Mouse (Mus musculus) fat pad, adult 2 months (tissue): ENCODE measurements around the gene Cd70.
"Not testable (repeated sequence)": the region's sequence is repeated elsewhere in the genome, so short reads cannot be mapped to it uniquely, and the experiment has no call there.

Source experiments
- DNase-seq: peaks from one replicate; pipeline ENCODE4 v3.0.0-alpha.2; 2011; ENCODE audit warnings: low read depth, low spot score; ENCODE audit errors: extremely low read depth

Cd70 gene

DNA sequence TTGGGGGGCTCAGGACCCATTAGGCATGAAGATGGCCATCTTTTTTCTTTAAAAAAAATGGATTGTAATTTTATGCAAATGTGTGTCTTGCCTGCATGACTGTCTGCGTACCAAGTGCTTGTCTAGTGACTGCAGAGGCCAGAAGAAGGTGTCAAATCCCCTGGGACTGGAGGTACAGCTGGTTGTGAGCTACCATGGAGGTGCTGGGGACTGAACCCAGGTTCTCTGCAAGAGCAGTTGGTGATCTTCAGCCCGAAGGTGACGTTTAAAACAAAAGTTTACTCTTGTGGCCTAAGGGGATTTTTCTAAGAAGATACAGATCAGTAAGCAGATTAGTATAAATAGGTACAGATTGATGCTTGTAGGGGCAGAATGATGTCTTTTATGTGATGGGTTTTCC, 13.9 kb downstream of the Cd70 start:
- no peak for DNase-seq

GRCm38 (mm10) chr17:57134693-57135092, 14.9 kb downstream of the Cd70 start:
- no peak for DNase-seq

DNA sequence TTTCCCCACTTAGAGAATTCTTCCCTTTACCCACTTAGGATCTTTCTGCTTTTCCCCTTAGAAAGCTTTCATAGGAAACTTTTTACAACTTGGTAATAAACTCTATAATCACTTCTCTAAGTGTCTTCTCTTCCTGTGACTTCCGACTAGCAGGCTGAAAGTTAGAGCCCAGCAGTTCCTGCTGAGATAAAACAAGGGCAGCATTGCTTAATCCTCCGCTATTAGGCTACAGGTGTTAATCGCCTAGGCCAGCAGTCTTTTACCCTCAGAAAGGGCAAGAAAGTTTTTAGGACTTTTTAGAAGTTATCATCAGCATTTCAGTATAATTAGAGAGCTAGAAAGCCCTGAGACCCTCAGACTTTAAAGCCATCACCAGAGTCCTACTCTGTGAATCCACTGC, 15.6 kb downstream of the Cd70 start:
- not testable (repeated sequence) for DNase-seq

- DNase-seq: no peak
These were observed 17.8 kb downstream of the Cd70 start for GRCm38 (mm10) chr17:57131793-57132192.

GRCm38 (mm10) chr17:57125853-57126622, 23.5 kb downstream of the Cd70 start:
- no peak for DNase-seq

DNA sequence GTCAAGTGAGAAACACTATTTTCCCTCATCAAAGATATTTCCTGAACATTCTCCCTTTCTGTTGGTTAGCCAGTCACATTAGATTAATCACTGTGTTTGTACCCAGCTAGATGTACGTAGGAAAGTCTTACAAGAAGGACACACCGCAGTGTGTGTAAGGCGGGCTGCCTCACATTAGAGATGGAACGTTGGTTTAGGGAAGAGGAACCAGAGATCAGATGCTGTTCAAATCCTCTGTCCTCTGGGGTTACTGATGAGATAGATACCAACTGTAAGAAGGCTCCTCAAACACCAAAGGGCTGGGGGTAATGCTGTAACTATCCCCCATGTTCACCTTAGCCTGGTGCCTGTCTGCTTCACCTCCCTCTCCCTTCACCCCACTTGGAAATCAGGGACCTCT, 24.8 kb downstream of the Cd70 start:
- DNase-seq: no peak

- no peak for DNase-seq
These were observed 26.1 kb downstream of the Cd70 start for GRCm38 (mm10) chr17:57123192-57124118.

GRCm38 (mm10) chr17:57121856-57122255, 27.7 kb downstream of the Cd70 start:
- no peak for DNase-seq

DNA sequence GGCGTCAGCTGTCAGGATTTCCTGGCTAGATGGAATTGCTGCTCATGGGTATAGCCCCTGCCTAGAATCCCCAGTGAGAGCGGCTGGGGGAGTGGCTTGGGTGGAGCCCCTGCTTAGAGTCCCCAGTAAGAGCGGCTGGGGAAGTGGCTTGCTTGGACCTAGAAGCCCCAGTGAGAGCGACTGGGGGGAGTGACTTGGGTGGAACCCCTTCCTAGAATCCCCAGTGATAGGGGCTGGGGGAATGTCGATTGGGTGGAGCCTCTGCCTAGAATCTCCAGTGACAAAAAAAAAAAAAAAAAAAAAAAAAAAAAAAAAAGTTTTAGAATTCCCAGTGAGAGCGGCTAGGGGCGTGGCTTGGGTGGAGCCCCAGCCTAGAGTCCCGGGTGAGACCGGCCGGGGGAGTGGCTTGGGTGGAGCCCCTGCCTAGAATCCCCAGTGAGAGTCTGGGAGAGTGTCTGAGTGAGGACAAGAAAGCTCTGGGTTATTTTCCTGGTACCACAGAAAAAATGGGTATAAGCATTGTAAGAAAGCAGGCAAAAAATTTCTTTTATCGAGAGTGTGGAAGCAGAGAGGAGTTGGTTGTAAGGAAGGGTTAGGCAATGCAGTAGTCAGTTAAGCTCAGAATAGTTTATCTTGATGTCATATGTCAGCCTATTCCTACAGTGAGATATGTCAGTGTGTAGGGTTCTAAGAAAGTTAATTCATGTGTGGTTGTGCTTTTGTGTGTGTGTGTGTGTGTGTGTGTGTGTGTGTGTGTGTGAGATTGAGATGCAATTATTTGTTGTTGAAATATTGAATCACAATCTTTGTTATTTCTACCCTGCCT, 30.8 kb downstream of the Cd70 start:
- DNase-seq: no peak

DNA sequence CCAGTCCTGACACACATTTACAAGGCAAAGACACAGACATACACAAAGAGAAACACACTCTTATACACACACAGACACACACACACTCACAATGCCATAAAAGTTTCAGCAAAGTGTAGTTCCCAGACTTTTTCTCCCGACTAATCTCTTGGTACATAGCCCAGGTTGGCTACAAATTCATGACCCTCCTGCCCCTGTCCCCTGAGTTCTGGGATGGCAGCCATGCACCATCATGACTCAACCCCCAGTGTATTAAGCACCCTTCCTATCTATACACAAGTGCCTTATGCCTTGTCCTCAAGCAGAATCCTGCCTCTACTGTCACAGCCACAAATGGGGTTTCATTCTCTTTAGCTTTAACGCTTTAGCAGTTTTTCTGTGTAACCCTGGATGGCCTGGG, 32.8 kb downstream of the Cd70 start:
- DNase-seq: no peak

DNA sequence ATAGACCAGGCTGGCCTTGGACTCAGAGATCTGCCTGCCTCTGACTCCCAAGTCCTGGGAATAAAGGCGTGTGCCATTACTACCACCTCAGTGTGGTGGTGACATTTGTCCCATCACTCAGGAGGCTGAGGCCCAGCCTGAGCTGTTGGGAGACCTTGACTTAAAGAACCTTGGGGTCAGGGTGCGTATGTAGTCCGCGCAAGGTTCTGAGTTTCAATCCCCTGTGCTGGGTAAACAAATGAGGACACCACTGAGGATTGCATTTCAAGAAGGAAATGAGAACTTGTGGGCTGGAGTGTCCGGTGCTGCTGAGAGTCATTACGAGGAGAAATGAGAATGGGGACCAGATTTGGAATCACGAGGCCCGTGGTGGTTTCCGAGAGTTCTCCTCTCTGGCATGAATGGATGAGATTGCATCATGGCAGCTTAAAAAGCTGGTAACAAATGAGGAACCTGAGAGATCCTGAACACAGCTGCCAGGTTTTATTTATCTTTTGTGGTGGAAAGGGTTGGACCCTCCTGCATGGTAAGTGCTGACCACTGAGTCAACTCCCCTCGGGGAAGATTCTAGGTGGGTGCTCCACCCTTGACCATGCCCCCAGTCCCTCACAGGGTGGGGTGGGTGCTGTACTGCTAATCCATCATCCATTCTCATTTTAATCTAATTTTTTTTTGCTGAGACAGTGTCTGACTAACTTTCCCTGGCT, 36.7 kb downstream of the Cd70 start:
- no peak for DNase-seq

DNA sequence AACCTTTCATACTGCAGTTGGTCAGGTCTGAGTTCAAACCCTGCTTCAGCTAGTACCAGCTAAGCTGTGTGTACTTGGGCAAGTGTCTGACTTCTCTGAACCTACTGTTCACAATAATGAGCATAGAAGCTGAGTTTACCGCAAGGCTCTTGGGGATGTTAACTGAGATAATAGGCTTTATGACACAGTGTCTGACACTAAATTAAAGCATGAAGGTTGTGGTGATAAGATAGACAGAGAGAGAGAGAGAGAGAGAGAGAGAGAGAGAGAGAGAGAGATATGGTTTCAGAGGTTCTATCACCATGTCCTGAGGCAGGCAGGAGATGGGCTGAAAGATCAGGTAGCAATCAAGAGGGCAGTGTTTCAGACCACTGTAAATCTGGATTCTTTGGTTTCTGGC, 39.6 kb downstream of the Cd70 start:
- no peak for DNase-seq

- DNase-seq: no peak
These were observed 40.9 kb downstream of the Cd70 start for GRCm38 (mm10) chr17:57108666-57109171.

- DNase-seq: no peak
These were observed 41.4 kb downstream of the Cd70 start for GRCm38 (mm10) chr17:57108040-57108665.

DNA sequence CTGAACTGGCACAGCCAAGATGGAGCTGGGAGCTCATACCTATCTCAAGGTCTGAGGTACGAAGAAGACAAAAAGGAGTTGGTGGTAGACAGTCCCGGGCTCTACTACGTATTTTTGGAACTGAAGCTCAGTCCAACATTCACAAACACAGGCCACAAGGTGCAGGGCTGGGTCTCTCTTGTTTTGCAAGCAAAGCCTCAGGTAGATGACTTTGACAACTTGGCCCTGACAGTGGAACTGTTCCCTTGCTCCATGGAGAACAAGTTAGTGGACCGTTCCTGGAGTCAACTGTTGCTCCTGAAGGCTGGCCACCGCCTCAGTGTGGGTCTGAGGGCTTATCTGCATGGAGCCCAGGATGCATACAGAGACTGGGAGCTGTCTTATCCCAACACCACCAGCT, 42.5 kb downstream of the Cd70 start:
- no peak for DNase-seq

DNA sequence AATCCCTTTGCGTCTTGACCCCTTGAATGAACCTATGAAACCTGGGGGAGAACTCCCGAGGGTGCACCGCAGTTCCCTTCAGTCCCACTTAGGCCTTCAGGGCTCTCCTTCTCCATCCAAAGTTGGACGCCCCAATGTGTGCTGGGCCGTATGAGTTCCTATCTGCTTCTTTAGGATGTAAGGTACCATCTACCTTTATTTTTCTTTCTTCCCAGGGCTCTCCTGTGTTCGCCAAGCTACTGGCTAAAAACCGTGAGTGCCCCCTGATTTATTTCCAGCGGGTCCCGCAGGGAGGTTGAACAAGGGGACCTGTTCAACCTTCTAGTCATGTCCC, 43.6 kb downstream of the Cd70 start:
- no peak for DNase-seq

DNA sequence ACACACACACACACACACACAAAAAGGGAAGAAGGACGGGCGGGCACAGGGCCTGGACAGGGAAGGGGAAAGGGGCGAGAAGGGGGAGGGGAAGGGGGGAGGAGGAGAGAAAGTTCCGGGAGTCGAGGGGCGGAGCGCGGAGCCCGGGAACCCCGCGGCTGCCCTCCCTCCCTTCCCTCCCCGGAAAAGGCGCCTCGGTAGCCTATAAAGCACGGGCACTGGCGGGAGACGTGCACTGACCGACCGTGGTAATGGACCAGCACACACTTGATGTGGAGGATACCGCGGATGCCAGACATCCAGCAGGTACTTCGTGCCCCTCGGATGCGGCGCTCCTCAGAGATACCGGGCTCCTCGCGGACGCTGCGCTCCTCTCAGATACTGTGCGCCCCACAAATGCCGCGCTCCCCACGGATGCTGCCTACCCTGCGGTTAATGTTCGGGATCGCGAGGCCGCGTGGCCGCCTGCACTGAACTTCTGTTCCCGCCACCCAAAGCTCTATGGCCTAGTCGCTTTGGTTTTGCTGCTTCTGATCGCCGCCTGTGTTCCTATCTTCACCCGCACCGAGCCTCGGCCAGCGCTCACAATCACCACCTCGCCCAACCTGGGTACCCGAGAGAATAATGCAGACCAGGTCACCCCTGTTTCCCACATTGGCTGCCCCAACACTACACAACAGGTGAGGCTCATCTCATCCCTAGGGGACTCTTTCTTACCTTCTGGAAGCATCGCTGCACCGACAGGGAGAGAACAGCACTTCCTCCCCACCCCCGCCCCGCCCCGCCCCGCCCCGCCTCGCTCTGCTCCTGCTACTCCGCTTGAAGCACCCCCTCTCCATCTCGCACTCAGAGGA, 44.2 kb downstream of the Cd70 start, which contains the start of gene Tnfsf9:
TSS of gene Tnfsf9 (plus strand) at position 145 of the 854 bp plus-strand sequence.
- no peak for DNase-seq

DNA sequence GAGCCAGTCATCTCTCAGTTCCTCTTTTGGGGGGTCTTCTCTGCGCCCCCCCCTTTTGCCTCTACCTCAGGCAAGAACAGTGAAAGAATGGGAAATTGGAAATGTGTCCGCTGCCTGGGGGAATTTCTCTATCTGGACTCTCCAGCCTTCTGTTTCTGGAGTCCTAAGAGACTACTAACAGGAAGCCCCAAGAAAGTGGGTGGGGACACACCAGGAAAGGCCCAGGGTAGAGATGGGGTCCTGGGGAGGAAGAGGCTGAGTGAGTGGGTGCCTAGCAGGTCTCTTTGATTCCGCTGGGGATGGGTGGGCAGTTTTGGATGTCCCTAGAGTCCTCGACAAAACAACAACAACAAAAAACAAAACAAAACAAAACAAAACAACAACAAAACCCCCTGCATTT, 45.1 kb downstream of the Cd70 start:
- no peak for DNase-seq

DNA sequence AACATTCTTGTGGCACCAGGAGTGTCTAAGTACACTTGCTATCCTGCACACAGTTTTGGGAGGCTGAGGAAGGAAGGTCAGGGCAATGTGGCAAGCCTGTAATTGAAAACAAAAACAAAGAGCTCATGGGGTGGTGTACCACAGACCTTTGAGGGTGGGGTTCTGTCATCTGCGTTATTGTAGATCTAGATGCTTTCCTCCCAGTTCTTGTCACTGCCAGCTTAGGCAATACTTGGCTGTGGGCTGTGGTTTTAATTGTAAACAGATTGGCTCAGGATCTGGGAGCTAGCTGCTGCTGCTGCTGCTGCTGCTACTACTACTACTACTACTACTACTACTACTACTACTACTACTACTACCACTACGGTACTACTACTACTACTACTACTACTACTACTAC, 47.3 kb downstream of the Cd70 start:
- DNase-seq: no peak
